15 mouse cellular contexts compared by ENCODE assay signal in the genomic region with DNA sequence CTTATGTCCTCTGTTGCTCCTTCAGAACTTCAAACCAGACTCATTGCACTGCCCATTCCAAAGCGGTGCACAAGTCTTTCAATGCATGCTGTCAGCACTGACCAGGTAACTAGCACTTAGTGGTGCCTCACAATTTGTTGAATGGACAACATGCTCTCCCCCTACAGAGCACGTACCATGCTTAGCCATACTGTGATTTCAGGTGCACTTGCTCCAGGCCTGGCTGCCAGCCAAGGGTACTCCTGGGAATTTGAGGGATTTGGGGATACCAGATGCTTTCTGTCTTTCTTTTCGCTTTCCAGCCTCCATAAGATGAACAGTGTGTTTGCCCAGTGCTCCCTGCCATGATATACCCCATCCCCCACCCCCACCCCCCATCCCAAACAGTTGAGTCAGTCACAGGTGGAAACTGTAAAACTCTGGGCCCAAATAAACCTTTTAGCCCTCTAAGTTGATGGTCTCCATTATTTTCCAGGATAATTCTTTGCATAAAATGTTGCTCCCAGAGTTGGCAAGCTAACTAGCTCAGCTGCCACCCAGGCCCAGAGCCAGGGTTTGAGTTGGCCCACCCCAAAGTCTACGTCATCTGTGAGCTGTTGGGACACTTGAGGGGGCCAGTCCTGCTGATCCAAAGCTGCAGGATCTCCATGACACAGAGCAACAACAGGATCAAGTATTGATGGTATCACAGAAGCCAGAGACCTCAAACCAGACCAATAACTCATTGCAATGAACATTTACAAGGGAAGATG. TPM values are rescaled to one million over a fixed set of nuclear protein-coding genes. Genes with fewer than 3 reads are reported as not detected.
DNase-seq lines count a peak whose midpoint lies in the region; ATAC-seq and TF ChIP-seq lines count a peak whose summit lies in the region.
"Had no signal": no experiment of that assay in that cellular context is flagged by ENCODE, and none has a peak within 500 bp of the region (broad histone marks: within the 10 kb centered on the region; RNA-seq: fewer than 3 reads in every experiment).

No protein-coding gene starts in this region.

- 69% methylated on average over 4 of the region's 4 CpGs for WGBS in lung, embryonic 14.5 days

- no peak overlapping the region for H3K4me2 ChIP-seq in lung, embryonic 14.5 days
- H3K4me2 ChIP-seq: embryonic facial prominence, embryonic 12.5 days; heart, embryonic 15.5 days; liver, embryonic 15.5 days had no signal

- no peak overlapping the region for H3K9ac ChIP-seq in lung, embryonic 14.5 days
- H3K9ac ChIP-seq: embryonic facial prominence, embryonic 12.5 days; heart, embryonic 15.5 days; liver, embryonic 15.5 days had no signal

- ATAC-seq in lung, embryonic 14.5 days (ENCODE audit: insufficient read depth): no peak
- 0 out of 2 replicates have a peak, but pooled peaks have one; percentile 23 for ATAC-seq in cerebellum, adult (ENCODE audit: insufficient number of reproducible peaks, low FRiP score, low TSS enrichment)
- ATAC-seq: intestine, embryonic 16.5 days had no signal

- TF ChIP-seq CTCF in lung, embryonic 14.5 days (IDR thresholded peaks at IDR 0.05; ENCODE audit: low read depth): no peak

- DNase-seq in heart, adult 11 months: peak; percentile 53
- no peak for DNase-seq in heart, postnatal 10 days
- peak; percentile 4 for DNase-seq in lung, embryonic 14.5 days
- DNase-seq in lung, postnatal 14 days: no peak
- DNase-seq in cerebellum, postnatal 25 days: peak; percentile 52 to 68
- DNase-seq in urinary bladder, adult 2 months (ENCODE audit: low spot score): no peak
- DNase-seq in frontal cortex, postnatal 10 days (ENCODE audit: low spot score in 2 of 2): no peak
- DNase-seq: adrenal gland, postnatal 14 days; kidney, postnatal 25 days had no signal

- H3K9me3 ChIP-seq in lung, embryonic 14.5 days (ENCODE audit: low read depth, low read length): no peaks in the 10 kb centered on the region
- H3K9me3 ChIP-seq: embryonic facial prominence, embryonic 12.5 days; heart, embryonic 15.5 days; liver, embryonic 15.5 days had no signal

- no peak overlapping the region for H3K27ac ChIP-seq in lung, embryonic 14.5 days (ENCODE audit: low read depth)
- H3K27ac ChIP-seq: embryonic facial prominence, embryonic 12.5 days; heart, embryonic 15.5 days; liver, embryonic 15.5 days had no signal

- intact Hi-C loops in heart, postnatal 10 days (cut with DNase I): no loop called here

- H3K36me3 ChIP-seq in lung, embryonic 14.5 days (ENCODE audit: insufficient read depth): no peaks in the 10 kb centered on the region
- H3K36me3 ChIP-seq: embryonic facial prominence, embryonic 12.5 days; heart, embryonic 15.5 days; liver, embryonic 15.5 days had no signal

- H3K27me3 ChIP-seq in lung, embryonic 14.5 days (ENCODE audit: insufficient read depth, low read length): no peaks in the 10 kb centered on the region
- H3K27me3 ChIP-seq: embryonic facial prominence, embryonic 12.5 days; heart, embryonic 15.5 days; liver, embryonic 15.5 days had no signal

- H3K4me1 ChIP-seq in lung, embryonic 14.5 days (ENCODE audit: insufficient read depth): no peaks in the 10 kb centered on the region
- H3K4me1 ChIP-seq: embryonic facial prominence, embryonic 12.5 days; heart, embryonic 15.5 days; liver, embryonic 15.5 days had no signal

- H3K4me3 ChIP-seq in lung, embryonic 14.5 days (ENCODE audit: low read depth, low read length): no peak overlapping the region
- H3K4me3 ChIP-seq: embryonic facial prominence, embryonic 12.5 days; heart, embryonic 15.5 days; liver, embryonic 15.5 days; myocyte had no signal

RNA-seq across cellular contexts. Expression of a gene that starts 48.9 kb away (rescaled TPM):
- under 1 TPM; 0.45 to 0.67 TPM for total RNA-seq in heart, postnatal 10 days (2021)
- 2.5 and 3.8 TPM in 2 replicates for polyA plus RNA-seq in lung, embryonic 14.5 days (2014; fragmentation: Nextera tagmentation; extraction: Ambion mirVana)
- 2.1 and 2.3 TPM in 2 replicates for polyA plus RNA-seq in urinary bladder, adult 2 months (2012; rRNA removed)
- polyA plus RNA-seq: myocyte had no signal

Comparison
In these comparisons a context has a peak if more than half of its experiments do, and no peak if none do; other contexts are left out.
1. DNase-seq: peak in heart, adult 11 months (single experiment), lung, embryonic 14.5 days (single experiment) and cerebellum, postnatal 25 days (2 of 2); none in heart, postnatal 10 days (0 of 2), lung, postnatal 14 days (single experiment), urinary bladder, adult 2 months (single experiment) and frontal cortex, postnatal 10 days (0 of 2).